Mouse (Mus musculus): Measurements from ENCODE around the gene Pik3r2. TPM values are rescaled to one million over a fixed set of nuclear protein-coding genes. Genes with fewer than 3 reads are reported as not detected.

The Pik3r2 gene
- polyA plus RNA-seq, 1 experiment from 2014 or later, result 13.9 TPM

DNA sequence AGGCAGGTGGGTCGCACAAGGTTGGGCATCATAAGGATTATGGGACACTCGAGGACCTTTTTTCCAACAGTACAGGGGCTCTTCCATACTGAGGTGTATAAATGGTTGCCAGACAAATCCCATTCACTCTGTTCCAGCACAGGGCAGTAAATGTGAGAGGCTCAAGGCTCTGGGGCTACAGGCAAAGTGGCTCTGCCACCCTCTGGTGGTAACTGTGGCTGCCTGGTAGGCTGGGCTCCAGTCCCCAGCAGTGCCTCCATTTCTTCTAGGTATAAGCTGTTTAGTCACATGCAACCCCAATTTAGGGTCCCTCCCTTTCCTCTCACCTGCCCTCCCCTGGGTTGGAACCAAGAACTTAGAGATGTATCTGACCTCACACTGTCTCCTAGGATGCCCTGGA lies 18.9 kb upstream of the Pik3r2 start:
- no peak overlapping the region; the same call in 1 of the 2 replicates for H3K4me3 ChIP-seq (ENCODE audit: low read depth, low read length)
- H3K36me3 ChIP-seq (ENCODE audit: control insufficient read depth, insufficient read depth), result no peaks in the 10 kb centered on the region
- H3K9ac ChIP-seq (ENCODE audit: low read depth, low read length), result no peak overlapping the region
- H3K4me2 ChIP-seq (ENCODE audit: low read depth, low read length), result peak overlapping the region; percentile 89
- peaks cover 56% of the 10 kb centered on the region for H3K4me1 ChIP-seq (ENCODE audit: control insufficient read depth, low read depth, low read length)
- peaks cover 32% of the 10 kb centered on the region for H3K27me3 ChIP-seq (ENCODE audit: control insufficient read depth, insufficient read depth, low read depth, low read length)
- no peak overlapping the region for H3K27ac ChIP-seq (ENCODE audit: low read length)
- 70% methylated on average over 2 of the region's 2 CpGs for WGBS (ENCODE audit: insufficient replicate concordance)
- no peak for ATAC-seq (ENCODE audit: low read depth)
- H3K9me3 ChIP-seq (replicated peaks; ENCODE audit: control insufficient read depth, low read length), result no peaks in the 10 kb centered on the region

DNA sequence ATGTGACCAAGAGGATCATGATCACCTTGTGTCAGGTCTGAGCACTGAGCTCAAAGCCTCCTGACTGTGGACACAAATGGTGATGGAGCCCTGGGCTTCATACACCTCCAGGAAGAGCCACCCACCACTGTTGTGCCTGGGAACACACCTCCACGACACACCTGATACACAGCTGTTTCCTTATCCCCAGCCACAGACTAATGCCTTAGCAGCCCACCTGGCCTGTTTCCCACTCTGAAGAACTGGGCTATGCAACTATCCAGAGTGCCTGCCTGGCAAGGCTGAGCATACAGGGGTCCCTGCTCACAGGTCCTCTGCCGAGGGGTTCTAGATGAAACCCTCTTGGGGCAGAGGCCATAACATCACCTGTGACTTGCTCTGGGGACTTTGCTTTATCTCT lies 17.7 kb upstream of the Pik3r2 start:
- H3K4me1 ChIP-seq (ENCODE audit: control insufficient read depth, low read depth, low read length), result peaks cover 58% of the 10 kb centered on the region
- H3K4me2 ChIP-seq (ENCODE audit: low read depth, low read length), result no peak overlapping the region
- 68% methylated on average over 2 of the region's 2 CpGs for WGBS (ENCODE audit: insufficient replicate concordance)
- H3K36me3 ChIP-seq (ENCODE audit: control insufficient read depth, insufficient read depth), result no peaks in the 10 kb centered on the region; the same call in none of the 2 replicates
- no peak overlapping the region for H3K27ac ChIP-seq (ENCODE audit: low read length)
- peaks cover 21% of the 10 kb centered on the region for H3K27me3 ChIP-seq (ENCODE audit: control insufficient read depth, insufficient read depth, low read depth, low read length)
- H3K9ac ChIP-seq (ENCODE audit: low read depth, low read length), result no peak overlapping the region
- H3K9me3 ChIP-seq (replicated peaks; ENCODE audit: control insufficient read depth, low read length), result no peaks in the 10 kb centered on the region
- H3K4me3 ChIP-seq (ENCODE audit: low read depth, low read length), result no peak overlapping the region
- no peak for ATAC-seq (ENCODE audit: low read depth)

DNA sequence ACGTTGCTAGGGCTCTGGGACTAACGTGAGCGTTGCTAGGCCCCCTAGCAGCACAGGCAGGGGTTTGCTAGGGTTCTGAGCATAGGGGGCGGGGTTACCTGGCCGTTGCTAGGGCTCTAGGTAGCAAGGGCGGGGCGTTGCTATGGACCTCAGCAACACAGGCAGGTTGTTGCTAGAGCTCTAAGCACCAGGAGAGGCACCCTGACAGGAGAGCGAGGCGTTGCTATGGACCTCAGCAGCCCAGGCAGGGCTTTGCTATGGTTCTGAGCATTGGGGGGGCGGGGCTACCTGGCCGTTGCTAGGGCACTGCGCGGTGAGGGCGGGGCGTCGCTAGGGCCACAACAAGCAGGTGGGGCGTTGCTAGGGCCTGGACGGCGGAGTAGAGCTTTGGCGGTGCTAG lies 16.2 kb upstream of the Pik3r2 start:
- peaks cover 6% of the 10 kb centered on the region for H3K27me3 ChIP-seq (ENCODE audit: control insufficient read depth, insufficient read depth, low read depth, low read length)
- peak overlapping the region; percentile 85 for H3K4me2 ChIP-seq (ENCODE audit: low read depth, low read length)
- H3K9me3 ChIP-seq (replicated peaks; ENCODE audit: control insufficient read depth, low read length), result no peaks in the 10 kb centered on the region
- peaks cover 5% of the 10 kb centered on the region for H3K36me3 ChIP-seq (ENCODE audit: control insufficient read depth, insufficient read depth)
- H3K4me3 ChIP-seq (ENCODE audit: low read depth, low read length), result peak overlapping the region; percentile 74
- H3K4me1 ChIP-seq (ENCODE audit: control insufficient read depth, low read depth, low read length), result peaks cover 57% of the 10 kb centered on the region
- H3K9ac ChIP-seq (ENCODE audit: low read depth, low read length), result no peak overlapping the region; the same call in 1 of the 2 replicates
- WGBS (ENCODE audit: insufficient replicate concordance), result 1% methylated on average over 20 of the region's 20 CpGs
- peak; percentile 0 for ATAC-seq (ENCODE audit: low read depth)
- H3K27ac ChIP-seq (ENCODE audit: low read length), result 0 out of 2 replicates have a peak overlapping the region, but pooled peaks have one; percentile 41

DNA sequence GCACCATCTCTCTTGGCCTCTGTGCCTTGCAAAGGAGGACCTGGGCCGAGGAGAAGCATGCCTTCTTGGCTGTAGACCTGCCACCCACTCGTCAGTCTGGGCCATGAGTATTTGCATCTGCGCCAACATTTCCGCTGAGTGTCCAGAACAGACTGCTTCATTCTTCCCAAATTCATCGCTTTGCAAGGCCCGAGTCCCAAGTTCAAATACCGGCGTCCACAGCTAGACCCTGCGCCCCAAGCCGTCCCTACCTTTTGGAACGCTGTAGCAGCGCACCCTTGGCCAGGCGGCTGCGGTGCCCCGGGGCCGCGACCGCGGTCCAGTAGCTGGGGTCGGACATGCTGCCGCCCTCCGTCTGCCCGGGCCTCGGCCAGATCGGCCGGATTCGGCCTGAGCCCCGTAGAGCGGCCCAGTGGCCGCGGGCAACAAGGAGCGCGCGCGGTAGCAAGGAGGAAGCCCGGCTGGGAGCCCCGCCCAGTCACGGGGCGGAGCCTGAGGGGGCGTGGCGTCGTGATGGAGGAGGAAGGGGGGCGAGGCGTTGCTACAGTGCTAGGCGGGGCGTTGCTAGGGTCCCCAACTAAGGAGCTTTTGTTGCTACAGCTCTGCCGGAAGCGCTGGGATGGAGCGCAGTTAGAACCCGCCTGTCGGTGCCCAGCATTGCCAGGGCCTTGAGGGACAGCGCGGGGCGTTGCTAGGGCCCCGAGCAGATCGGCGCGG lies 15.6 kb upstream of the Pik3r2 start:
- H3K36me3 ChIP-seq (ENCODE audit: control insufficient read depth, insufficient read depth), result peaks cover 9% of the 10 kb centered on the region
- H3K4me3 ChIP-seq (ENCODE audit: low read depth, low read length), result peak overlapping the region; percentile 74
- ATAC-seq (ENCODE audit: low read depth), result peak; percentile 49
- no peaks in the 10 kb centered on the region for H3K9me3 ChIP-seq (replicated peaks; ENCODE audit: control insufficient read depth, low read length)
- whole genome bisulfite sequencing (ENCODE audit: insufficient replicate concordance), result 1% methylated on average over 58 of the region's 58 CpGs
- peak overlapping the region; percentile 81 for H3K9ac ChIP-seq (ENCODE audit: low read depth, low read length)
- peak overlapping the region; percentile 85 for H3K4me2 ChIP-seq (ENCODE audit: low read depth, low read length)
- H3K4me1 ChIP-seq (ENCODE audit: control insufficient read depth, low read depth, low read length), result peaks cover 52% of the 10 kb centered on the region
- peaks cover 3% of the 10 kb centered on the region for H3K27me3 ChIP-seq (ENCODE audit: control insufficient read depth, insufficient read depth, low read depth, low read length)
- H3K27ac ChIP-seq (ENCODE audit: low read length), result peak overlapping the region; percentile 49

DNA sequence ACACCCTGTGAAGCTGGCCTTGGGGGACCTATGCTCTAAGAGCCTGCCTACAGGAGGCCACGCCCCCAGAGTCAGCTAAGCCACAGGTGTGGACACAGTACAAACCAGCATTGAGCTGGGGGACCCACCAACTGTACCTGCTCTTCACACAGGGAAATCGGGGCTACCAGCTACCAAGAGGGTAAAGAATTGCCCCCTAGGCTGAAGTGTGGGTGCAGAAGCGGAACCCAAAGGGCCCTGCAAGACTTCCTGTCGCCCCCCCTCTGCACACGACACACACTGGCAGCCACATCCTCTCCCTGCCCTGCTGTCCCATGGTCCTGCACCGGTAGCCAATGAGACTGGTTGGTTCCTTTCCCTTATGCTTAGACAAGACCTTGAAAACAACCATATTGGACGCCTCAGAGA lies 14.8 kb upstream of the Pik3r2 start:
- peaks cover 13% of the 10 kb centered on the region for H3K36me3 ChIP-seq (ENCODE audit: control insufficient read depth, insufficient read depth)
- no peaks in the 10 kb centered on the region for H3K9me3 ChIP-seq (replicated peaks; ENCODE audit: control insufficient read depth, low read length)
- ATAC-seq (ENCODE audit: low read depth), result no peak
- peak overlapping the region; percentile 74 for H3K4me3 ChIP-seq (ENCODE audit: low read depth, low read length)
- H3K4me2 ChIP-seq (ENCODE audit: low read depth, low read length), result peak overlapping the region; percentile 85
- 10% methylated on average over 7 of the region's 7 CpGs for WGBS (ENCODE audit: insufficient replicate concordance)
- peaks cover 44% of the 10 kb centered on the region for H3K4me1 ChIP-seq (ENCODE audit: control insufficient read depth, low read depth, low read length)
- peak overlapping the region; percentile 49 for H3K27ac ChIP-seq (ENCODE audit: low read length)
- H3K9ac ChIP-seq (ENCODE audit: low read depth, low read length), result peak overlapping the region; percentile 81
- H3K27me3 ChIP-seq (ENCODE audit: control insufficient read depth, insufficient read depth, low read depth, low read length), result peaks cover 3% of the 10 kb centered on the region

DNA sequence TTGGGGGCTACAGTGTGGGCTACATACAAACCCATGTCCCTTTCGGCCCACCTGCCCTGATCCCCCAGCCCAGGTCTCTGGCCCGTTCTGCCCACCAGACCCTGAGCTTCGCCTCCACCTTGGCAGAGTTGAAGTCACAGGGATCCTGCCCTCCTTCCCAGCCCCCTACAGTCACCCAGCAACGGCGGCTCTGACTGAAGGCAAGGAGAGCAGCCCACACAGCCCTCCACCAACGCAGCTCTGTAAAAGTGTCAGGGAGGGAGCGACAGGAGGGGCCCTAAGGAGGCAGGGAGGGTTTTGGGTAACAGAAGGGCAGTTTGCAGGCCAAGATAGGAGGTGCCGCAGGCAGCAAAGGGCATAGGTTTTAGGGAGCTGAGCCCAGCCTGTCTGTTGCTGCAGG lies 14.3 kb upstream of the Pik3r2 start:
- Histone ChIP-seq H3K27me3 (ENCODE audit: control insufficient read depth, insufficient read depth, low read depth, low read length) (peaks cover 3% of the 10 kb centered on the region), H3K9me3 (replicated peaks; ENCODE audit: control insufficient read depth, low read length) (no peaks in the 10 kb centered on the region), H3K9ac (ENCODE audit: low read depth, low read length) (peak overlapping the region; percentile 81), H3K4me3 (ENCODE audit: low read depth, low read length) (peak overlapping the region; percentile 74), H3K27ac (ENCODE audit: low read length) (no peak overlapping the region), H3K4me2 (ENCODE audit: low read depth, low read length) (peak overlapping the region; percentile 85), H3K36me3 (ENCODE audit: control insufficient read depth, insufficient read depth) (peaks cover 17% of the 10 kb centered on the region), H3K4me1 (ENCODE audit: control insufficient read depth, low read depth, low read length) (peaks cover 46% of the 10 kb centered on the region)
- no peak for ATAC-seq (ENCODE audit: low read depth)
- WGBS (ENCODE audit: insufficient replicate concordance), result 50% methylated on average over 8 of the region's 8 CpGs

DNA sequence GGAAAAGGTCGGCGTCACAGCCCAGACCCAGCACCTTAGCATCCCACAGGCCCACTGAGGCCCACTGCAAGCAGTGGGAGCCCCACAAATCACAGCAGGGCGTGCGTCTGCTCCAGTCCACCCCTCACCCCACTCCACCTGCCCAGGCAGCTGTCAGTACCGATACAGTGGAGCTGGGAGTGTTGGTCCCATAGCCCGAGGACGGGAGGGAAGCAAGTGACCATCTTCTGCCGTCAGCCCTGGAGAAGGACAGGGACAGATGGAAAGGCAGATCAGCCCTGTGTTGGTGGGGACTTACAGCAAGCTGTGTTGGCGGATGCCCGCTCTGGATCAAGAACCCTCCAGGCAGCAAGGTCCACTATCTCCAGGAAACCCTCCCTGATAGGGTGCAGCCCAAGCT lies 12.5 kb upstream of the Pik3r2 start:
- H3K27me3 ChIP-seq (ENCODE audit: control insufficient read depth, insufficient read depth, low read depth, low read length), result no peaks in the 10 kb centered on the region
- WGBS (ENCODE audit: insufficient replicate concordance), result 82% methylated on average over 10 of the region's 10 CpGs
- no peak overlapping the region for H3K27ac ChIP-seq (ENCODE audit: low read length)
- H3K4me2 ChIP-seq (ENCODE audit: low read depth, low read length), result no peak overlapping the region
- no peak overlapping the region for H3K9ac ChIP-seq (ENCODE audit: low read depth, low read length)
- H3K9me3 ChIP-seq (replicated peaks; ENCODE audit: control insufficient read depth, low read length), result no peaks in the 10 kb centered on the region
- H3K36me3 ChIP-seq (ENCODE audit: control insufficient read depth, insufficient read depth), result peaks cover 23% of the 10 kb centered on the region
- ATAC-seq (ENCODE audit: low read depth), result no peak
- no peak overlapping the region for H3K4me3 ChIP-seq (ENCODE audit: low read depth, low read length)
- H3K4me1 ChIP-seq (ENCODE audit: control insufficient read depth, low read depth, low read length), result peaks cover 48% of the 10 kb centered on the region

DNA sequence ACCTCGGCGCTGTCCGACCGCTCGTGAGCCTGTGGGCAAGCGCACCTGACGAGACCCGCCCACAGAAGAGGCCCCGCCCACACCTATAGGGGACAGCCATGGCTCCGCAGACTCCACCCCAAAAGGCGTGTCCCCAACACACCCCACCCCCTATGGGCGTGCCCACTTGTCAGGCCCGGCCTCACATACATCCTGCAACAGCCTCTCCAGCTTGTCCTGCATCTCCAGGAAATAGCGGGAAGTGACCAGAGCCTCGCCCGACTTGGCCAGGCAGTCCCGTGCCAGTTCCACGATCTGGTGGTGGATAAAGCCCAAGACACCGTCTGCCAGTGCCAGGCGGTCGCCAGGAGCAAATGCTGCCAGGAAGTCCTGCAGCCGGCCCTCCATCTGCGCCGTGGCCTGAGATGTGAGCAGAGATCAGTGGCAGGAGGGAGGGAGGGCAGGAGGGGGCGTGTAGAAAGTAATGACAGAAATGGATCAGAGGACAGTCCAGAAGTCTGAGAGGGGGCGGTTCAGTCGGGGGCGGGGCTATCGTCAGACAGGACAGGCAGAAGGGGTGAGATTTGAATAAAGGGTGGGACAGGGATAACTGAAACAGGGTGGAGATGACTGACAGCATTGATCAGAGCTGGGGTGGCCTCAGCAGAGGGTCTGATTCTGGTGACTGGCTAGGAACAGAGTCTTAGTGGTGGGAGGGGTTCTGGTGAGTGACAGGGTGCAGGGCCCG lies 11.6 kb upstream of the Pik3r2 start:
- no peak for ATAC-seq (ENCODE audit: low read depth)
- no peaks in the 10 kb centered on the region for H3K27me3 ChIP-seq (ENCODE audit: control insufficient read depth, insufficient read depth, low read depth, low read length)
- 58% methylated on average over 30 of the region's 30 CpGs for WGBS (ENCODE audit: insufficient replicate concordance)
- no peaks in the 10 kb centered on the region for H3K9me3 ChIP-seq (replicated peaks; ENCODE audit: control insufficient read depth, low read length)
- H3K4me3 ChIP-seq (ENCODE audit: low read depth, low read length), result no peak overlapping the region
- peaks cover 29% of the 10 kb centered on the region for H3K36me3 ChIP-seq (ENCODE audit: control insufficient read depth, insufficient read depth)
- peaks cover 44% of the 10 kb centered on the region for H3K4me1 ChIP-seq (ENCODE audit: control insufficient read depth, low read depth, low read length)
- H3K9ac ChIP-seq (ENCODE audit: low read depth, low read length), result no peak overlapping the region
- H3K27ac ChIP-seq (ENCODE audit: low read length), result no peak overlapping the region
- no peak overlapping the region for H3K4me2 ChIP-seq (ENCODE audit: low read depth, low read length)

DNA sequence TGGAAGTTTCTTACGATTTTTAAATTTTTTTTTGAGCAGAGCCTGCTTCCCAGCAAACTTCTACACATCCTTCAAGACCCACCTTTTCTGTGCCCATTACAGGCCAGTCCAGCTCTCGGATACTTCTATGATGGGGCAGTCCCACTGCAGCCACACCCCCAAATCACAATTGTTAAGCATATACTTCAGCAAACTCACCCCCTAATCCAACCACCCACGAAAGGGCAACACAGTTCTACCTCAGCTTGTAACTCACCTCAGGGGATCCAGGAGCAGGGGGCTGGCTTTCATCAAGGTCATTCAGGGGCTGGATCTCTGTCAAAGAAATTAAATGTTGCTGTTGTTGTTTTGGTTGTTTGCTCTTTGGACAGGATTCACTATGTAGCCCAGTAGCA lies 10.5 kb upstream of the Pik3r2 start:
- Histone ChIP-seq H3K4me2 (ENCODE audit: low read depth, low read length) (no peak overlapping the region), H3K4me3 (ENCODE audit: low read depth, low read length) (no peak overlapping the region), H3K27ac (ENCODE audit: low read length) (no peak overlapping the region), H3K36me3 (ENCODE audit: control insufficient read depth, insufficient read depth) (peaks cover 31% of the 10 kb centered on the region), H3K4me1 (ENCODE audit: control insufficient read depth, low read depth, low read length) (peaks cover 33% of the 10 kb centered on the region), H3K9ac (ENCODE audit: low read depth, low read length) (no peak overlapping the region), H3K27me3 (ENCODE audit: control insufficient read depth, insufficient read depth, low read depth, low read length) (no peaks in the 10 kb centered on the region), H3K9me3 (replicated peaks; ENCODE audit: control insufficient read depth, low read length) (no peaks in the 10 kb centered on the region)
- ATAC-seq (ENCODE audit: low read depth), result no peak
- 78% methylated on average over 3 of the region's 3 CpGs for WGBS (ENCODE audit: insufficient replicate concordance)

All from liver, embryonic 16.5 days (tissue).